Mouse (Mus musculus): ENCODE data around the gene Hjurp. TPM values are rescaled to one million over a fixed set of nuclear protein-coding genes. Genes with fewer than 3 reads are reported as not detected.

The Hjurp gene
- polyA plus RNA-seq, 1 experiment from 2014 or later = 225 TPM

DNA sequence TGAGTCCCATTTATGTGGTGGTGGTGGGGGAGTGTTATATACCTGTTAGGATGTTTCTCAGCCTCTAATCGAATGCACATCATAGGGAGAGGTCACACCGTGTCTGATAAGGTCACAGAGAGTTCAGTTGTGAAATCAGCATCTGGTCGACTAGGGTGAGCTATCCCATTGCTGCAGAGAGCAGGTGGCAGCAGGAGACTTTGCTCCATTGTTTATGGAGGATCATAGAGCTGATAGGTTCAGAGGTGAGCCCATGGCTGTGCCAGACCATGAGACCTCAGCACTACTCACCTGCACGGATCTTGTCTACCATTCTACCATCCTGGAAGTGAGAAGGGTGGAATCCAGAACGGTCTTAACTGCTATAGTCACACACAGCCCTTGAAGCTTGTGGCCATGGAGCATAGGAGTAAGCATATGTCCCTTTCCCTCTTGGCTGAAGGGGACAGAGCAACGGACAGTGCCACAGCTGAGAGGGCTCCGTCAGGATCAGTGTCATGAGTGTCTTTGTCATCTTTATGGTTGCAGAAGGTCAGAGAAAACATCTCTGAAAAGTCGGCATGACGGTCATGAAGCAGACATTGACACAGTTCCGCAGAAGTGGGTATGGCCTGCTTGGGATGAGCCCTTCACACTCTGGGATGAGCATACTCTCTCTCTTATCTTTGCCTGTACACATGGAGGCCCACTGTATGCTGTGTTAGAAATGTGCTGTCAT is 7.0 kb upstream of the Hjurp start:
- no peak overlapping the region for H3K27ac ChIP-seq (ENCODE audit: low read depth)
- no peak for TF ChIP-seq CTCF (IDR thresholded peaks at IDR 0.05; ENCODE audit: low read depth)
- no peaks in the 10 kb centered on the region for H3K27me3 ChIP-seq (ENCODE audit: insufficient read depth, low read length)
- no peak overlapping the region for H3K9ac ChIP-seq
- H3K4me3 ChIP-seq (ENCODE audit: low read depth, low read length) = no peak overlapping the region
- ATAC-seq (ENCODE audit: insufficient read depth) = peak; percentile 25
- DNase-seq = no peak
- no peaks in the 10 kb centered on the region for H3K36me3 ChIP-seq (ENCODE audit: insufficient read depth)
- H3K4me2 ChIP-seq = no peak overlapping the region
- H3K9me3 ChIP-seq (ENCODE audit: low read depth, low read length) = peaks cover 48% of the 10 kb centered on the region
- H3K4me1 ChIP-seq (ENCODE audit: insufficient read depth) = no peaks in the 10 kb centered on the region
- WGBS = 56% methylated on average over 10 of the region's 10 CpGs

DNA sequence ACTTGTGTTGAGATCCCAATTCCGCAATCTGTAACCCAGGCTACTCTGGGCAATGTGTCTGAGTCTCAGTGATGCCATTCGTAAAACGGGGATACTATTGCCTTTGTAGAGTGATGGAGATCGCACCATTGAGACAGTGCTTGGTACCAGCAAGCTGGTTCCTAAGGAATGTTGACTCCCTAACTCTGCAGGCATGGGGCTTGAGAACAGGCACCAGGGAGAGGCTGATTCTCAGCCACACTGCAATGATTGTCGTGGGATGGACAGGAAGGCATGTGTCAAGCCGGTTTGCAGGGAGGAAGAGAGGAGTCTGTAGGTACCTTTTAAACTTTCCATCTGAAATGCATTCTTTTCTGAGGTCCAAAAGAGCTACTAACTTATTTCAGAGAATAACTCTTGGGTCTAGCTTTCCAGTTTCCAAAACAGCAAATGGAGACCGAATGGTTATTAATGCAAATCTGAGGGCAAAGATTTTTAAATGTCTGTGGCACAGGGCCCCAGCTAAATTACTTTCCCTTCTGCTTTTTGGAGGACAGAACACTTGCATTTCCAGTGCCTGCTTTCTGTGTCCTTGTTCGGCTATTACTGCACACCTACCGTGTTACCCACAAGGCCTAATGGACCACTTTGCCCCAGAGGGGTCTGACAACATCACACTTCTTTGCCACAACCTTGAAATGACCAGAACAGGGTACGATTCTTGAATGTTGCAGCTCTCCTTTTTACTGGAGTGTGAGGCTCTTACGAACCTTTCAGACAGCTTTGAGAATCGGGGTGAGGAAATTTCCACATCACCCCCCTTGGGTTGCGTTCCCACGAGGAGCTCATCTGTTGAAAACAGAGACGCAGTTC is 6.2 kb upstream of the Hjurp start:
- no peak for ATAC-seq (ENCODE audit: insufficient read depth)
- 78% methylated on average over 15 of the region's 15 CpGs for WGBS
- H3K4me2 ChIP-seq = no peak overlapping the region
- no peaks in the 10 kb centered on the region for H3K4me1 ChIP-seq (ENCODE audit: insufficient read depth)
- H3K9ac ChIP-seq = no peak overlapping the region
- H3K4me3 ChIP-seq (ENCODE audit: low read depth, low read length) = no peak overlapping the region
- no peaks in the 10 kb centered on the region for H3K36me3 ChIP-seq (ENCODE audit: insufficient read depth)
- no peak overlapping the region for H3K27ac ChIP-seq (ENCODE audit: low read depth)
- H3K27me3 ChIP-seq (ENCODE audit: insufficient read depth, low read length) = no peaks in the 10 kb centered on the region
- TF ChIP-seq CTCF (IDR thresholded peaks at IDR 0.05; ENCODE audit: low read depth) = no peak
- H3K9me3 ChIP-seq (ENCODE audit: low read depth, low read length) = peaks cover 46% of the 10 kb centered on the region
- no peak for DNase-seq

GRCm38 (mm10) chr1:88282301-88282700 is 4.9 kb upstream of the Hjurp start:
- WGBS = 59% methylated on average over 3 of the region's 3 CpGs
- no peak overlapping the region for H3K4me3 ChIP-seq (ENCODE audit: low read depth, low read length)
- H3K9ac ChIP-seq = no peak overlapping the region
- H3K4me1 ChIP-seq (ENCODE audit: insufficient read depth) = no peaks in the 10 kb centered on the region
- no peak overlapping the region for H3K4me2 ChIP-seq
- no peak overlapping the region for H3K27ac ChIP-seq (ENCODE audit: low read depth)
- no peak for TF ChIP-seq CTCF (IDR thresholded peaks at IDR 0.05; ENCODE audit: low read depth)
- DNase-seq = no peak
- peaks cover 33% of the 10 kb centered on the region for H3K9me3 ChIP-seq (ENCODE audit: low read depth, low read length)
- H3K36me3 ChIP-seq (ENCODE audit: insufficient read depth) = no peaks in the 10 kb centered on the region
- no peak for ATAC-seq (ENCODE audit: insufficient read depth)
- H3K27me3 ChIP-seq (ENCODE audit: insufficient read depth, low read length) = no peaks in the 10 kb centered on the region

DNA sequence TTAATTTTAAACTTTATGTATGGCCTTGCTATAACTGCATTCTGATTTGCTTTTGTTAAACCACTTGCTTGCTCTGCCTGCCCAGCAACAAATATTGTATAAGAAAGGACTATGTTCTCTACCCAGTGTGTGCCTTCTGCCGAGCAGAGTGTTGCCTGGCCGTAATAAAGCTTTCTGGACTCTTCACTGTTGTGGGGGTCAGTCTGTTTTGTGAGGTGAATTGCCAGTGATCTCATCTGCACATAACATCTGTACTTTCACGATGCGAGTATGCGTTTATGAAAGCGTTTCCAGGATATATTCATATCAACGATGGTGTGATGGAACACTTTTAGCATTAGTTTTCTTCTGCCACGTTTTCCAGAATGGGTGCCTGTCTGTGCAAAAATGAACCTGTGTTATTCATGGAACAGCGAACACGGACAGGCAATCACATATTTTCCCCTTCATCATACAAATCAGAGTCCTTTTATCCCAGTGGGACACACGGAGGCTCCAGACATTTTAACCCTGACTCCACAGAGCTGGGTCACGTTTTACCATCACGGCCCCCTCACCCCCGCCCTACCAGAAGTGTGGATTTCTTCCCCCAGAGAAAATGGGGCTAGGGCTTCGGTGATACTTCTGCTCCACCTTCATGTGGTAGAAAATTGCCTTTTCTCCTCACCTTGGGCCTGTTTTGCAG is 2.7 kb upstream of the Hjurp start:
- DNase-seq (no peak), ATAC-seq (ENCODE audit: insufficient read depth) (no peak)
- Histone ChIP-seq H3K4me3 (ENCODE audit: low read depth, low read length) (no peak overlapping the region), H3K9me3 (ENCODE audit: low read depth, low read length) (peaks cover 23% of the 10 kb centered on the region), H3K9ac (no peak overlapping the region), H3K4me1 (ENCODE audit: insufficient read depth) (peaks cover 12% of the 10 kb centered on the region), H3K36me3 (ENCODE audit: insufficient read depth) (peaks cover 11% of the 10 kb centered on the region), H3K4me2 (no peak overlapping the region), H3K27me3 (ENCODE audit: insufficient read depth, low read length) (no peaks in the 10 kb centered on the region), H3K27ac (ENCODE audit: low read depth) (no peak overlapping the region)
- WGBS = 66% methylated on average over 15 of the region's 15 CpGs
- TF ChIP-seq CTCF (IDR thresholded peaks at IDR 0.05; ENCODE audit: low read depth) = no peak

- Histone ChIP-seq H3K9ac (no peak overlapping the region), H3K27ac (ENCODE audit: low read depth) (no peak overlapping the region), H3K9me3 (ENCODE audit: low read depth, low read length) (peaks cover 17% of the 10 kb centered on the region), H3K36me3 (ENCODE audit: insufficient read depth) (peaks cover 18% of the 10 kb centered on the region), H3K4me3 (ENCODE audit: low read depth, low read length) (no peak overlapping the region), H3K27me3 (ENCODE audit: insufficient read depth, low read length) (no peaks in the 10 kb centered on the region), H3K4me2 (no peak overlapping the region), H3K4me1 (ENCODE audit: insufficient read depth) (peaks cover 12% of the 10 kb centered on the region)
- 53% methylated on average over 9 of the region's 9 CpGs for WGBS
- DNase-seq (no peak), ATAC-seq (ENCODE audit: insufficient read depth) (no peak)
- TF ChIP-seq CTCF (IDR thresholded peaks at IDR 0.05; ENCODE audit: low read depth) = no peak
These were observed 1.9 kb upstream of the Hjurp start for GRCm38 (mm10) chr1:88279111-88280005.

DNA sequence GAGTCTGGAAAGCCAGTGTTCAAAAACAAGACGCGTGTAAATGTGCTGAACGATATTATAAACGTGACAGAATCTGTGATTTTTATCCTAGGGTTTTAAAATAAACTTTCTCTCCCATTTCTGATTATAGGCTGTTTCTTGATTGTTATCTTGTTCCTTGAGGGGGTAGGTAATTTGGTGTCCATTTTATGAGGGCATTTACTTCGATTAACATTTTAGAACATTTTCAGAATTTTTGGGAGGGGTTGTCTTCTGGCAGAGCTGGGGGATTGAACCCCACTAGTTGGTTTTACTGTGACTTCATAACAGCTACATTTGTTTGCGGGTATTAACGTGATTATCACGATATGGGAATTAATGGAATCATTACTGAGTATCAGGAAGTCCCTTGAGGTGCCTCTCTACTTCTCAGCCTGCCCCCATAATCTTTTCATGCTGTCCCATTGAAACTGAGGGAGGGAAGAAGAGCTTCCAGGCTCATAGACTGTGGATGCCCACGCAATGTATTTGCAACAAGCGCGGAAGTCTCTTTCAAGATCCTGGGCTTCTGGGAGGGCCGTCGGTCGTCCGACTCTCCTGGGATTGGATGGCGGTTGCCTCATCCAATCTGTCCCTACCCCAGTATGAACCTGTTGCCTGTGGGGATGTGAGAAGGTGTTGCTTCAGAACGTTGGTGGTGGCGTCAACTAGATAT is 532 bp upstream of the Hjurp start:
- Histone ChIP-seq H3K9me3 (ENCODE audit: low read depth, low read length) (peaks cover 4% of the 10 kb centered on the region), H3K27me3 (ENCODE audit: insufficient read depth, low read length) (no peaks in the 10 kb centered on the region), H3K4me3 (ENCODE audit: low read depth, low read length) (peak overlapping the region; percentile 53), H3K9ac (peak overlapping the region; percentile 73), H3K36me3 (ENCODE audit: insufficient read depth) (peaks cover 32% of the 10 kb centered on the region), H3K4me1 (ENCODE audit: insufficient read depth) (peaks cover 12% of the 10 kb centered on the region), H3K4me2 (peak overlapping the region; percentile 63), H3K27ac (ENCODE audit: low read depth) (no peak overlapping the region)
- ATAC-seq (ENCODE audit: insufficient read depth) (peak; percentile 1; the same call in 1 of the 2 replicates), DNase-seq (no peak)
- 64% methylated on average over 18 of the region's 18 CpGs for WGBS
- no peak for TF ChIP-seq CTCF (IDR thresholded peaks at IDR 0.05; ENCODE audit: low read depth)

Measured in lung, embryonic 14.5 days (tissue).